Mouse (Mus musculus) retina, adult 2 months (tissue): ENCODE data around the gene Slc8a2.

ENCODE experiments used
- DNase-seq: peaks from one replicate; pipeline ENCODE4 v3.0.0-alpha.2; 2012; ENCODE audit warnings: low read depth, low spot score

Slc8a2 gene

DNA sequence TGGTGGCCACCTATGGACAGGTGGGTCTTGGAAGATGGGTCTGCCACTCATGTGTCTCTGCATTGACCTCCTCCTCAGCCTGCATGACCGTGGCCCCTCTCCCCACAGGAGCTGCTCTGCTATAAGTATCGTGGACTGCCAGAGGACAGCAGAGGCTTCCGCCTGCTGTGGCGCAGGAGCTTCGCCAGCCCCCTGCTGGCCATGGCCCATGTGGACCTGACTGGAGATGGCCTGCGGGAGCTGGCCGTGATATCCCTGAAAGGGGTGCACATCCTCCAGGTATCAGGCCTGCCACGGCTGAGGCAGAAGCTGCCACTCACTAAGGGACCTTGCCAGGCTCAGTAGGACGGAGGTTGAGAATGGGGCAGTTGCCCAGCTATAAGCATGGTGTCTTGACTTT, 3.8 kb upstream of the Slc8a2 start:
- no peak for DNase-seq

DNA sequence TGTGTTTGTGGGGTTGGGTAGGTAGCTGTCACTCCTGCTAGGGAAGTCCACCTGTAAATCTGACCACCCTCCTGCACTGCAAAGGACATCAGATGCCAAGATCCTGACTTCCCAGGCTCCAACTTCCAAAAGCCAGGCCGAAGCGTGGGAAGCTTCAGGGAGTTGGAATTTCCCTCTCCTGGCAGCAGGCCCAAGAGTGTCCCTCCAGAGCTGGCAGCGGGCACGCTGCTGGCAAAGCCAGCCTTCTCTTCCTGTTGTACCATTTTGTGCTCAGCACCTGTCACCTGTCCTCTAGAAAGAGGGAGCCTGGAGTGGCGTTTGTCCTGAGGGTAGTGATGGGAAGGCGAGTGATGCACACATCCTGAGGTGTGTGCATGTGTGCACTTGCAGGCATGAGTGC, 1.3 kb upstream of the Slc8a2 start:
- no peak for DNase-seq

DNA sequence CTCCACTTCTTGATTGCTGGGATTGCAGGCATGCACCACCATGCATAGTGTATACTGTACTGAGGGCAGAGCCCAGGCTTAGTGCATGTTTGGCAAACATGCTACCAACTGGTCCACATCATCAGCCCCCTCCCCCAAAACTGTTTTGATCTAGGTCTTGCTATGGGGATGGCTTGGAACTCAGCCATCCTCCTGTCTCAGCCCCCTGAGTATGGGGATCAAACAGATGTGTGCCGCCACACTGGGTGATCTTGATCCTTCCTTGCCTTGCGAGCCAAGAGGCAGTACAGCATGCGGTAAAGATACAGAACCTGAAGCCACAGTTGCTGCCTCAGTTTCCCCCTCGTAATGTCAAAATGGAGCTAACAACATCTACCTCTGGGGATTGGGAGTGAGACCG, 727 bp upstream of the Slc8a2 start:
- no peak for DNase-seq

DNA sequence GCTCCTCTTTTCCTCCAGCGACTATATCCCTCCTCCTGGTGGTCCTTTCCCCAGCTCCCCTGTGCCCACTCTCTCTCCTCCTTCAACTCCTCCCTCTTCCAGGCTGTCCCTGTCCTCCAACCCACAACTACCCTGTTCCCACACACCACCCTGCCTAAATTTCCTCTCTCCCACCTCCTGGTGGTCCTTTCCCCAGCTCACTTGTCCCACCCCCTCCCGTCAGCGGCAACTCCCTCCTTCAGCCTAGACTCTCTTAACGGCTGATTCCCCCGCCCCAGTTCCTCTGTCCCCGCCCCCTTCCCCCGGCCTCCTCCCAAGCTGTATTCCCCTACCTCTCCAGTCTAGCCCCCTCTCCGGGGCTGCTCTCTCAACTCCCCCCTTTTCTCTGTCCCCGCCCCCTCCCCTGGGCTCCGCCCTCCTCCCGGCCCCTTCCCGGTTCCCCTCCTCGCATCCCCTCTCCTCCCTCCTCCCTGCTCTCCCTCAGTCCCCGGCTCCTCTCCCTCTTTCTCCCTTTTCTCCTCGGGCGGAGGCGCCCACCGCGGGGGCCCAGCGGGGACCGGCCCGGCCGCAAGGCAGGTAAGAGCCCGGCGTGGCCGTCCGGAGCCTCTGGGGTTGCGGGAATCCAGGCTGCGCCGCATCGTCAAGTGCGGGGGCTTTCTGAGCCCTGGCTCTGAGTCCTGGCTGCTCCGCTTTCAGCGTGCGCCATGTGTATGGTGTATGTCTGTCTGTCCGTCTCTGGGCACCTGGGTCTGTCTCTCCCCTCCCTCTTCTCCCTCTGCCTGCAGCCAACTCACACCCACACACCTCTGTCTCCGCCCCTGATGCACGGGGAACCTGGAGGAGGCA, 443 bp downstream of the Slc8a2 start:
- DNase-seq: no peak

DNA sequence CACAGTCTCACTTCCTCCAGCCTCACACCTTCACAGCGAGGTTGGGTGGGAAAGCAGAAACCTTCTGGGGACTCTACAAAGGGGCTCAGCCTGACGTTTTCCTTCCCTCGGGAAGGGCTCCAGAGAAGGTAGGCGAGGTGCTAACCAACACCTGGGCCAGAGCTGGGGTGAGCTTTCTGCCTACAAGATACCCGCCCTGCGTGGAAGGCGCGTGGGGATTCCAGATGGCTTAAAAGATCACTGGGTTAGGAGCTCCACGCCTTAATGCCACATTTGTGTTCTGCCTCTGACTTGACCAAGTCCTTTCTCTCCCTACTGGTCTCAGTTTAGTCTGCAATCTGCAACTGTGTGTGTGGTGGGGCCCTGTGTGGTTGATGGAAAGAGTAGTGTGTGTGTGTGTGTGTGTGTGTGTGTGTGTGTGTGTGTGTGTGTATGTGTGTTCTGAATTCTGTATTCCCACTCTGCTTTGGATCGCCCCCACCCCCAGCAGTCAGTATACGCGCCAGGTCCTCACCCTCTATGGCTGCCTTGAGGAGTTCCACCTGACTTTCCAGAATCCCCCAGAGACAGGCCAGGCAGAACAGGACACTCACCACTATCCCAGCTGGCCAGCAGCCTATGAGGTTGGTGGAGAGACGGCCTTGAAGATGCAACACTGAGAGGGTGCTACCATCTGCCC, 1.5 kb downstream of the Slc8a2 start:
- no peak for DNase-seq

DNA sequence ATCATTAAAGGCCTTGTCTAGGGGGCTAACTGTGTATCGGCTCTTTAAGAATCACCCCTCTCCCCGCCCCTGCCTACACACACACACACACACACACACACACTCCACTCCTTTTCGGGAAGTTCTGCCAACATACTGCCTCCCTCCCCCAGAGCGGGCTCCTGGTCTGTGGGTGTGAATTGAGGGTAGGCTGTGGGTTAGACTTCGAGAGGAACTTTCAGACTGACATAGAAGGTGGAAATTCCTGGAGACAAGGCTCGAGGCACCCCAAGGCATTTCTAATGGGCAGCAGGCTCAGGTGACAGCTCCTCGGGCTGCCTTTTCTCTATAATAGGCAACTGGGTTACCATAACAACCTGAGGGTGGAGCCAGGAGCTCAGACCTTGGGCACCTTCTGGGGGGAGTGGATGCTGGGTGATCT, 2.5 kb downstream of the Slc8a2 start:
- DNase-seq: no peak

DNA sequence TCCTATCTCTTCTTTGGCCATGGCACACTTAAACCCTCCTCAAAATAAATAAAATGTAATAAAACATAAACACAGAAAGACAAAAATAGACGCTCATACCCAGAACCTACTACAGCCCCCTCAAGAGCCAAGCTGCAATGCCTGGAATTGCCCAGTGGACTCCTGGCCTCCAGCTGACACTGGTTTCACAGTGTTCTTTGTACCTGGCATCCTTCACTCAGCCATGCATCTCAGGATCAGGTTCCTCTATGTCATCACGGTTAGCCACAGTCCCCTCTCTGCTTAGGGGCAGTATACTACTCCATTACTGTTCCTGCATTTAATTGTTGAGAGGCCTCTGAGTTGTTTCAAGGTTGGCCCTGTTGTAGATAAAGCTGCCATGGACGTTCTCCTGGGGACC, 3.3 kb downstream of the Slc8a2 start:
- DNase-seq: no peak

DNA sequence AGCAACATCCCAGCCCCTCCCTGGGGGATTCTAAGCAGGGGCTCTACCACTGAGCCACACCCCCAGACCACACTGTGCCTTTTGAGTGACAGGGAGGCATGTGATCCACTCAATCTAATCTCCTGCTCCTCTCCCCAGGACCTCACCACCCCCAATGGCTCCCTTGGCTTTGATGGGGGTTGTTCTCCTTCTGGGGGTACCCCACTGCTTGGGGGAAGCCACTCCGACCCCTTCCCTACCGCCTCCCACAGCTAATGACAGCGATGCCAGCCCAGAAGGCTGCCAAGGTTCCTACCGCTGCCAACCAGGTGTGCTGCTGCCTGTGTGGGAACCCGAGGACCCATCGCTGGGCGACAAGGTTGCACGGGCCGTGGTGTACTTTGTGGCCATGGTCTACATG, 4.1 kb downstream of the Slc8a2 start:
- no peak for DNase-seq

DNA sequence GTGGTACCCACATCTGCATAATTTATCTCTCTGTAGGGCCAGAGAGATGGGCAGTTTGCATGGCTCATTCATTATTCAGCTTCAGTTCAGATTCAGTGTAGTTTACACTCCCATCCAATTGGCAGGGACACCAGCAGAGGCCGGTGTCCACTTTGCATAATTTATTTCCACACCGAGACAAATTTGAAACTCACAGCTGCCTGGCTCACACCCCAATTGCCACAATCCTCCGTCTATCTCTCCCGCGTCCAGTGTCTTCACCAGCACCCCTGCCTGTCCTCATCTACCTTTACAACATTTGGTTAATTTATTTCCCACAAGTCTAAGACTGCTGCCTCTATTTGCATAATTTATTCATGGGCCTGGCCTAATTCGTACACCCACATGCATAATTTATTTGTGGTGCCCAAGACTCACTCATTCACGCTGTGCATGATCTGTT, 5.3 kb downstream of the Slc8a2 start:
- DNase-seq: no peak

DNA sequence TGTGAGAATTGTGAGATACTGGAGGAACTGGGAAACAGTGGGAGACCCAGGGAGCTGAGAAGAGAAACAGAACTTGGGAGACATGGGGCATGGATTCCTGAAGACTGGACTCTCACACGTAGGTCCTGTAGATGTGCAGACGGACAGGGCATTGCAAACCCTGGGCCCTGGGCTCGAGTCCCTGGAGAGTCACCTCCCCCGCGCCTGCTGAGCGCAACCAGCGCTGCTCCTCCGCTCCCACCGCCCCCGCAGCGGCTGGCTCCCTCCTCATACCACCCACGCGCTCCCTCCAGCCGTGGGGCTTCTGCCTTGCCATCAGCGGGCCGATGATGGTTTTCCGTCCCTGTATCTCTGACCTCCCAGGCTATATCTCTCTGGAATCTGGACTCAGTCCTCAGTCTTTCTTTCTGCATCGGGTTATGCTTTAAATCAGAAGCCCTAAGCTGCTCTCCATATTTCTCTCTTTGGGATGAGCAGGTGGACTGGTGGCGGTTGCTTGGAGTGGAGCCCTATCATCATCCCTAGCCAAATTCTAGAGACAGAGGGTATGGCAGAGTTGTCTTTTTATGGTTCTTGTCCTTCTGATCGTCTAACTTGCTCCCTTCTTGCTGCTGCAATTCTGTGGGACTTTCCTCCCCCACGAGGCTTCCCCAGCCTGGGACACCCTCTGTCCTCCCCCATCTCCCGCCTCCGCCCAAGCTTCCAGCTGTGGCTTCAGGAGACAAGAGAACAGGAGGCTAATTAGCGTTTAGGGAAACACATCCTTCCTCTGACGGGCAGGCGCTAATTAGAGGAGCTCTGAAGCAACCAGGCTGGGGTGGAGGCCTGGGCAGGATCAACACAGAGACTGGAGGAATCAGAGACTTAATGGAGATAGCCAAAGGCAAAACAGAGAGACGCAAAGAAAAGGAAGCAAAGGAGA, 17.1 kb downstream of the Slc8a2 start:
- DNase-seq: no peak

DNA sequence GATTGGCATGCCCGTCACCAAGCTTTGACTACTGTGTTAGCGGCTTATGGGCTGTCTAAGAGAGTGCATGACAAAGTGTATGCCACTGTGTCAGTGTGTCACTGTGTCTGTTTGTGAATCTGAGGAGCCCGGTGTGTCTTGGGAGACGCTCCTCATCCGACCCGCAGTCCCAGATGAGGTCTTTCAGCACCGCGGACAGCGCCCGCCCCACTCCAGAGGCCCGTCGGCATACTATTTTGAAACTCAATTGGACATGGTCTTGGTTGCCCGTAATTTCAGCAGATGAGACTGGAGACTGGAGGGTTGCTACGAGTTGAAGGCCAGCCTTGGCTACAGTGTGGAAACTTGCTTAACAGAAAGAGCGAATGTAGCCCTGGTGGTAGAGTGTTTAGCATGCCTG, 18.0 kb downstream of the Slc8a2 start:
- no peak for DNase-seq

DNA sequence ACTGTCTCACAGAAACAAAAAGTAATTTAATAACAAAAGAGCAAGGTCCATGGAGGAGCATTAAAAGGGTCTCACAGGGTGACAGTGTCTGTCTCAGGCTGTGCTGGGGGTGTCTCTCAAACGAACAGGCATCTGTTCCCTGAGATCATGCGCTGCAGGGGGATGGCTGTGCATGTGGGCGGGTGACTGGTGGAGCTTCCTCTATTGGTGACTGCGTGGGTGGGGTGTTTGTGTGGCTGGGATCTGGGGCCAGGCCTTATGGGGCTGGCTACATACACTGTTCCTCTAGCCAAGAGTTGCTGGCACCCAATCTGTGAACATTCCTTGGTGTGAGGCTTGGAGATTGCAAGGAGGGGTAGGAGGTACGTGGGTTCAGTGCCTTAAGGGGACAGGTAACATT, 19.6 kb downstream of the Slc8a2 start:
- no peak for DNase-seq

DNA sequence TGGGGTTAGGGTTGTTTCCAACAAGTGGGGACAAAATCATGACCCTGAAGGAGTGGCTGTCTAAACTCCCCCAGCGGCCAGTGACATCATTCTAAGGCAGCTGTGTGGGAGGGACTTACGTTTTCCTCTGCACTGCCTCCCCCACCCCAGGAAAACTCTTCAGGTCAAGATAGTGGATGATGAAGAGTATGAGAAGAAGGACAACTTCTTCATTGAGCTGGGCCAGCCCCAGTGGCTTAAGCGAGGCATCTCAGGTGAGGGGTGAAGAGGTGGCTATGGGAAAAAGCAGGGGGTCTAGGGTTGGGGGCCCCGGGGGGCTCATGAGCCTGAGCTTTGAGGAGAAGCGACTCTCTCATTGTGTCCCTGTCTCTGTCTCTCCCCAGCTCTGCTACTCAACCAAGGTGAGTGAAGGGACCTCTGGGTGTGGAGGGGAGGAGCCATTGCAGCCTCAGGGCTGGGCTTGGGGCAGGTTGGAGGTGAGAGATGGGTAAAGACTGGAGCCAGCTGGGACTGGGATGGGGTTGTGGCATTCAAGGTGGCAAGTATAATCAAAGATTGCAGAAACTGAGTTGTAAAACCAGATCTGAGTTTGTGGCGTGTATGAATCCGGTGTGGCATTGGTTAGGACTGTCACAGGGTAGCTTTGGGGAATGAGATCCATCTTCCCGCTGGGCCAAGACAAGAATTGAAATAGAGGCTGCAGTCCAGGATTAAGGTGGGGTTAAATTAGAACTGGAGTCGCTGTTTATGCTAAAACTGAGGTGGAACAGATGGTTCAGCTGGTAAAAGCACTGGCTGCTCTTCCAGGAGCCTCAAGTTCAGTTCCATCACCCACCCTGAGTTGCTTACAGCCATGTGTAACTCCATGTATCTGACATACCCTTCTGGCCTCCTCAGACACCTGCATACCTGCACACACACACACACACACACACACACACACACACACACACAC, 20.8 kb downstream of the Slc8a2 start:
- no peak for DNase-seq

DNA sequence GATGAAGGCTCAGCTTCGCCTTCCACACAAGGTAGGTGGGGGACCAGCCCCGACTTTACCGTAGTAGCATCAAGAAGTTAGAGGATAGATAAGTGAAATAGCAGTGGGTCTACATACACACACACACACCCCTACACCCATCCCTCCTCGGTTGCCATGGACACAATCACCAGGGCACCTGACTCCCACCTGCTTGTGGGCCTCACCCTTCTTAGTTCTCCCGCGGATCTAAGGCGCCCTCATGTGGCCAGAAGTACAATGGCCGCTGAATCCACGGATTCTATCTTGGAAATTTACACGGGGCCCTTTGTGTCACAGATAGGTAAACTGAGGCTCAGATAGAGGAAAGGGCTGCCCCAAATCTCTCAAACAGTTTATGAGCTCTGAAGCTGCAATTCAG, 23.9 kb downstream of the Slc8a2 start:
- peak; percentile 45 for DNase-seq

DNA sequence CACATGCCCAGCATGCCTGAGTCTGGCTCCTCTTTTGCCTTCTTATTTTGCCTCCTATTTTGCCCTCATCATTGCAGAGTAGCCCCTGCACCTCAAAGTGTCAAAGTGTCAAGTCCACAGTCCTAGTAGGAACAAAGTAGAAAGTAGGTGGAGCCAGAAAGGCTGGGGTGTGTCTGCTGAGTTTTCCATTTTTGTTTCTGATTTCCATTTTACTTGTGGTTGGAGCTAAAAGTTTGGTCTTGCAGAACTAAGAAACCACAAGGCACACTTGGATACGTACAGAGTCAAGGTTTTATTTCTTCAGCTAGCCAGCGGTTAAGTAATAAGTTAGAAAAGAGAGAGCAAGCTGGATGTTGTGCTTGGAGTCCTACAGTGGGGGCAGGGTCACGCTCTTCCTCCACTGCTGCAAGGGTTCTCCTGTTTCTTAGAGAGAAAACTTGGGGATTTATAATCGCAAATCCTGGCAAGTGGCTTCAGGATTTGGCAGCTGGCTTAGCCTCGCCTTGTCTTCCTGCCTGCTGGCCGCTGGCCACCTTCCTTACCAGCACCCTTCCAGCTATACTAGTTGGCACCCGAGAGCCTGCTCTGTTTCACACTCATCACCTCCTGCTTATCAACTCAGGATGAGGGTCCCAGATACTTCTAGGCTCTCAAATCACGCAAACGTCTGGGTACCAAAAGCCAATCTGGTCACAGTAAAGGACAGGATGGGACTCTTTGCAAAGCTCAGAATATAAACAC, 25.7 kb downstream of the Slc8a2 start:
- no peak for DNase-seq

DNA sequence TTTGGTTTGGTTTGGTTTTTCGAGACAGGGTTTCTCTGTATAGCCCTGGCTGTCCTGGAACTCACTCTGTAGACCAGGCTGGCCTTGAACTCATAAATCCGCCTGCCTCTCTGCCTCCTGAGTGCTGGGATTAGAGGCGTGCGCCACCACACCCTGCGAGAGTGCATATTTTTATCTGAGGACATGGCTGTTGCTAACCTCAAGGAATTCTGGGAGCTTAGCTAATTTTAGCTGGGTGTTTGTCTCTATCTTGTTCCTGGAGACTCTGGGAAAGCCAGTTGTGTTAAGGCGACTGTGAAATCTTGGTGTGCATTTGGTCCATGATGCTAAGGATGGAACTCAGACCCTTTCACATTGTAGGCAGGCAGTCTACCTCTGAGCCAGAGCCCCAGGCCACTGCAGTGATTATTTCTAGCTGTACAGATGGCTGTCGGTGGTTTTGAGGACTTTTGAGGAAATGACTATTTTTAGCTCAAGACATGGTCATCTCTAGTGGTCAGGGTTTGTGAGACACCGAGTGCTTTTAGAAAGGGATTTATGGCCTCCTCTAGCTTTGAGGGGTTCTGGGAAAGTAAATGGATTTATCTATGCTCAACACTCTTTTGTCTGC, 26.6 kb downstream of the Slc8a2 start:
- DNase-seq: no peak

DNA sequence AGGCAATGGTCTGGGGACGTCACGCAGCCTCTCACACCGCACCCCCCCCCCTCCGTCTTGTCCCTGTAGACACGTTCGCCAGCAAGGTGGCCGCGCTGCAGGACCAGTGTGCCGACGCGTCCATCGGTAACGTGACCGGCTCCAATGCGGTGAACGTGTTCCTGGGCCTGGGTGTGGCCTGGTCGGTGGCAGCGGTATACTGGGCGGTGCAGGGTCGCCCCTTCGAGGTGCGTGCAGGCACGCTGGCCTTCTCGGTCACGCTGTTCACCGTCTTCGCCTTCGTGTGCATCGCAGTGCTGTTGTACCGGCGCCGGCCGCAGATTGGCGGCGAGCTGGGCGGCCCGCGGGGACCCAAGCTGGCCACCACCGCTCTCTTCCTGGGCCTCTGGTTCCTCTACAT, 29.1 kb downstream of the Slc8a2 start:
- no peak for DNase-seq

DNA sequence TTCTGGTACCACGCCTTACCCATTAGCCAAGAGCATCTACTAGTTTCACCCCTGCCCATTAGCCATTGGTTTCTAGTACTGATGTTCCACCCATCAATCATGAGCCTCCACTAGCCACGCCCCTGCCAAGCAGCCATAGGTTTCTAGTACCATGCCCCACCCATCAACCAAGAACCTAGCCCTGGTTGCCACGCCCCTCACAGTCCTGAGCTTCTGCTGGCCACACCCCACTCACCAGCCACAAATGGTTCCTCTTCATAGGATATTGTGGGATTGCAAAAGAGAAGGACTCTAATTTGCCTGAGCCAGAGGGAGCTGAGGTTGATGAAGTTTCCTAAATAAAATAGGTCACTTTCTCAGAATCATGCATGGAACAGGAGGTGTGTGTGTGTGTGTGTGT, 31.1 kb downstream of the Slc8a2 start:
- DNase-seq: no peak

DNA sequence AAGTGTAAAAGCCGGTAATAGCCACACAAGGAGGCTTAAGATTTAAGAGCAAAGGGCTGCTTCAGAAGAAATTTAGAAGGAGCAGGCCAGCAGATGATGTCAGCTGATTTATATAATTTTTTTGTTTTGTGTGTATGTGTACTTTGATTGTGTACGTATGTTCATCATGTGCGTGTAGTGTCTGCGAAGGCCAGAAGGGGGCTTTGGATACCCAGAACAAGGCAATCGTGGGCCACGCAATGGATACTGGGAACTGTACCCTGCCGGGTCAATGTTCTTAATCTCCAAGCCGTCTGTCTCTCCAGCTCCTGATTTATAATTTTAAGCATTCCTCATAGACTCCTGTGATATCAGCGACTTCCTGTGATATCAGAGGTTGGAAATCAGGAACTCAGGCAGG, 31.7 kb downstream of the Slc8a2 start:
- DNase-seq: no peak

DNA sequence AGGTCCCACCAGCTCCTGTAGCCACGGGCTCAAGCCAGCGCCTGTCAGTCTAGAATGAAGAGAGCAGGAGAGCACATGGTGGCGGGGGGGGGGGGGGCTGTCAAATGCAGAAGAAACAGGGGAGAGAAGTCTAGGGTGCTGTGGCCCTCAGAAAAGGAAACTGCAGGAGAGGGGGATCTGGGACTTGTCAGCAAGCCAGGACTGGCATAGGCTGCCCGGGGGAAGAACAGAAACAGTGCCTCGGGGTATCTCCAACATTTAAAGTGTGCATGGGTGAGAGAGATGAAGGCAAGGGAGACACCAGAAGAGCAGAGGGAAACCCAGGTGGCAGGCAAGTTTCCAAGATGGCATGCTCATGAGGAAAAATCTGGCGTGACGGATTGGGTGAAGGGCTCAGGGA, 32.4 kb downstream of the Slc8a2 start:
- DNase-seq: no peak
